In the genomic region with DNA sequence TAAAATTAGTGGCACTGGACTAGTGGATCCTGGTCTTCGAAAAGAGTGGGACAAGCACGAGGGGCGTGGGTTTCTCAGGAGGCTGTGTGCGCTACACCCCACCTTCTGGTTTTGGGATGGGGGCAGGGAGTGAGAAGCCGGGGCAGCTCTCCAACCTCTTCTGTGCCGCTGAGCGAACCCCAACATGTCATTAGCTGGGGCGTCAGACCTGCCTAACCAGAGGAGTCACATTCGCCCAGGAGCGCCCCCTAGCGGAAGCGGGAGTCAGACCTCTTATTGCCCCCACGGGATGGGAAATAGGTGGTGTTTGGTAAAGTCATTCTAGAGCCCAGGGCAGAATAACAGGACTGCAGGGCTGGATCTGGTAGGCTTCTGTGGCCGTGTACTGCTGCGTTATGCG, we compare ENCODE assay signal across 8 mouse cellular contexts. TPM values are rescaled to one million over a fixed set of nuclear protein-coding genes. Genes with fewer than 3 reads are reported as not detected.
A peak's percentile ranks its signal among the peaks of the same experiment; 100 is the strongest.
DNase-seq lines count a peak whose midpoint lies in the region; ATAC-seq and TF ChIP-seq lines count a peak whose summit lies in the region.

No protein-coding gene starts in this region.

- peak overlapping the region; percentile 75 for H3K4me3 ChIP-seq in embryonic facial prominence, embryonic 15.5 days (replicated peaks)
- peak overlapping the region; percentile 56 to 65 for H3K4me3 ChIP-seq in heart, embryonic 14.5 days (ENCODE audit: control insufficient read depth in 1 of 2, insufficient read depth in 1 of 2, low read depth in 1 of 2, low read length in 2 of 2)
- H3K4me3 ChIP-seq in kidney, postnatal 0 days (replicated peaks; ENCODE audit: low read depth, low read length), result peak overlapping the region; percentile 74
- H3K4me3 ChIP-seq in liver, embryonic 16.5 days (ENCODE audit: low read depth, low read length), result peak overlapping the region; percentile 77
- peak overlapping the region; percentile 49 for H3K4me3 ChIP-seq in neural tube, embryonic 11.5 days (ENCODE audit: low read depth, low read length)

- WGBS in embryonic facial prominence, embryonic 15.5 days, result 9% methylated on average over 16 of the region's 16 CpGs
- WGBS in heart, embryonic 14.5 days, result 5% methylated on average over 16 of the region's 16 CpGs
- 10% methylated on average over 16 of the region's 16 CpGs for WGBS in kidney, postnatal 0 days
- WGBS in liver, embryonic 16.5 days (ENCODE audit: insufficient replicate concordance), result 9% methylated on average over 16 of the region's 16 CpGs
- 9% methylated on average over 16 of the region's 16 CpGs for WGBS in neural tube, embryonic 11.5 days

- TF ChIP-seq CTCF in kidney, postnatal 0 days (IDR thresholded peaks at IDR 0.05; ENCODE audit: low read depth), result peak; percentile 76

- DNase-seq in adrenal gland, postnatal 36 days, result peak; percentile 84 to 90
- peak; percentile 52 for DNase-seq in kidney, postnatal 0 days (ENCODE audit: low spot score)
- DNase-seq in neural tube, embryonic 11.5 days (ENCODE audit: low spot score), result peak; percentile 65
- DNase-seq in thymus, postnatal 0 days (ENCODE audit: low spot score), result peak; percentile 85

- peak; percentile 24 for ATAC-seq in CD4-positive, CD25-positive, alpha-beta regulatory T cell, adult 4 months
- ATAC-seq in embryonic facial prominence, embryonic 15.5 days (ENCODE audit: insufficient number of reproducible peaks, low FRiP score, low TSS enrichment, low read depth), result no peak
- no peak for ATAC-seq in heart, embryonic 14.5 days (ENCODE audit: insufficient number of reproducible peaks, insufficient read depth, low FRiP score, low read depth)
- ATAC-seq in kidney, postnatal 0 days (replicated peaks; ENCODE audit: low FRiP score, low read depth), result no peak
- ATAC-seq in liver, embryonic 16.5 days (ENCODE audit: low read depth), result no peak
- no peak for ATAC-seq in neural tube, embryonic 11.5 days (ENCODE audit: insufficient read depth, low FRiP score, low TSS enrichment)

- H3K36me3 ChIP-seq in embryonic facial prominence, embryonic 15.5 days, result peaks cover 14% of the 10 kb centered on the region
- H3K36me3 ChIP-seq in heart, embryonic 14.5 days (ENCODE audit: control insufficient read depth, insufficient read depth, low read length), result peaks cover 11% of the 10 kb centered on the region
- no peaks in the 10 kb centered on the region for H3K36me3 ChIP-seq in kidney, postnatal 0 days (ENCODE audit: insufficient read depth, low read length)
- H3K36me3 ChIP-seq in liver, embryonic 16.5 days (ENCODE audit: control insufficient read depth, insufficient read depth), result no peaks in the 10 kb centered on the region; the same call in 1 of the 2 replicates
- 0 out of 2 replicates have a peak, but pooled peaks cover 2% of the 10 kb centered on the region for H3K36me3 ChIP-seq in neural tube, embryonic 11.5 days (ENCODE audit: control insufficient read depth, insufficient read depth, low read length)

- H3K27me3 ChIP-seq in embryonic facial prominence, embryonic 15.5 days, result no peaks in the 10 kb centered on the region
- H3K27me3 ChIP-seq in heart, embryonic 14.5 days (ENCODE audit: control insufficient read depth, insufficient read depth, low read length), result no peaks in the 10 kb centered on the region
- H3K27me3 ChIP-seq in kidney, postnatal 0 days (ENCODE audit: insufficient read depth, low read length), result no peaks in the 10 kb centered on the region
- no peaks in the 10 kb centered on the region for H3K27me3 ChIP-seq in liver, embryonic 16.5 days (ENCODE audit: control insufficient read depth, insufficient read depth, low read depth, low read length)
- no peaks in the 10 kb centered on the region for H3K27me3 ChIP-seq in neural tube, embryonic 11.5 days (ENCODE audit: control insufficient read depth, insufficient read depth, low read length)

- H3K9me3 ChIP-seq in embryonic facial prominence, embryonic 15.5 days (replicated peaks), result no peaks in the 10 kb centered on the region
- no peaks in the 10 kb centered on the region for H3K9me3 ChIP-seq in heart, embryonic 14.5 days (ENCODE audit: control insufficient read depth, low read length)
- no peaks in the 10 kb centered on the region for H3K9me3 ChIP-seq in kidney, postnatal 0 days (replicated peaks; ENCODE audit: low read length)
- H3K9me3 ChIP-seq in liver, embryonic 16.5 days (replicated peaks; ENCODE audit: control insufficient read depth, low read length), result no peaks in the 10 kb centered on the region
- no peaks in the 10 kb centered on the region for H3K9me3 ChIP-seq in neural tube, embryonic 11.5 days (ENCODE audit: control insufficient read depth, low read length)

- H3K4me2 ChIP-seq in embryonic facial prominence, embryonic 15.5 days (replicated peaks), result peak overlapping the region; percentile 89
- H3K4me2 ChIP-seq in heart, embryonic 14.5 days (ENCODE audit: low read length), result peak overlapping the region; percentile 80
- H3K4me2 ChIP-seq in kidney, postnatal 0 days (ENCODE audit: low read length), result peak overlapping the region; percentile 99
- peak overlapping the region; percentile 100 for H3K4me2 ChIP-seq in liver, embryonic 16.5 days (ENCODE audit: low read depth, low read length)
- peak overlapping the region; percentile 95 for H3K4me2 ChIP-seq in neural tube, embryonic 11.5 days (ENCODE audit: low read depth)

- H3K9ac ChIP-seq in embryonic facial prominence, embryonic 15.5 days, result peak overlapping the region; percentile 61; the same call in 1 of the 2 replicates
- H3K9ac ChIP-seq in heart, embryonic 14.5 days (ENCODE audit: low read length), result peak overlapping the region; percentile 74
- H3K9ac ChIP-seq in kidney, postnatal 0 days (ENCODE audit: low read depth, low read length), result peak overlapping the region; percentile 39; the same call in 1 of the 2 replicates
- H3K9ac ChIP-seq in liver, embryonic 16.5 days (ENCODE audit: low read depth, low read length), result peak overlapping the region; percentile 72
- no peak overlapping the region for H3K9ac ChIP-seq in neural tube, embryonic 11.5 days (ENCODE audit: low read length)

- H3K4me1 ChIP-seq in embryonic facial prominence, embryonic 15.5 days, result peaks cover 49% of the 10 kb centered on the region
- peaks cover 24 to 43% of the 10 kb centered on the region in 2 experiments for H3K4me1 ChIP-seq in heart, embryonic 14.5 days (ENCODE audit: control insufficient read depth in 2 of 2, insufficient read depth in 2 of 2, low read length in 2 of 2)
- 0 out of 2 replicates have a peak, but pooled peaks cover 17% of the 10 kb centered on the region for H3K4me1 ChIP-seq in kidney, postnatal 0 days (replicated peaks; ENCODE audit: insufficient read depth, low read length)
- H3K4me1 ChIP-seq in liver, embryonic 16.5 days (ENCODE audit: control insufficient read depth, low read depth, low read length), result peaks cover 42% of the 10 kb centered on the region
- H3K4me1 ChIP-seq in neural tube, embryonic 11.5 days (ENCODE audit: control insufficient read depth, insufficient read depth, low read length), result no peaks in the 10 kb centered on the region; the same call in 1 of the 2 replicates

- peak overlapping the region; percentile 85 for H3K27ac ChIP-seq in embryonic facial prominence, embryonic 15.5 days (replicated peaks)
- H3K27ac ChIP-seq in heart, embryonic 14.5 days (replicated peaks in 1 of 2; ENCODE audit: control insufficient read depth in 1 of 2, insufficient read depth in 1 of 2, low read depth in 2 of 2, low read length in 2 of 2), result peak overlapping the region; percentile 87 to 92
- no peak overlapping the region for H3K27ac ChIP-seq in kidney, postnatal 0 days
- no peak overlapping the region for H3K27ac ChIP-seq in liver, embryonic 16.5 days (ENCODE audit: low read length)
- H3K27ac ChIP-seq in neural tube, embryonic 11.5 days (ENCODE audit: low read depth, low read length), result no peak overlapping the region

RNA-seq across cellular contexts. Expression of gene Ppp1r13l, which starts 2.2 kb away (rescaled TPM):
- not detected for polyA plus RNA-seq in CD4-positive, CD25-positive, alpha-beta regulatory T cell, adult 4 months (2017; shearing (Covaris generic))
- 1 to 10 TPM; 5.8 to 8.9 TPM for total RNA-seq in adrenal gland, postnatal 36 days (2021)
- 17.2 and 22.7 TPM in 2 replicates for polyA plus RNA-seq in embryonic facial prominence, embryonic 15.5 days (2015; fragmentation: Nextera tagmentation; extraction: Ambion mirVana)
- polyA plus RNA-seq in heart, embryonic 14.5 days (2014; fragmentation: Nextera tagmentation; extraction: Ambion mirVana), result 15.2 and 15.4 TPM in 2 replicates
- 3.0 and 4.0 TPM in 2 replicates for polyA plus RNA-seq in kidney, postnatal 0 days (2015; fragmentation: Nextera tagmentation; extraction: Ambion mirVana)
- polyA plus RNA-seq in liver, embryonic 16.5 days (2015; fragmentation: Nextera tagmentation; extraction: Ambion mirVana), result 0.57 and 0.85 TPM in 2 replicates
- polyA plus RNA-seq in neural tube, embryonic 11.5 days (2014; fragmentation: Nextera tagmentation; extraction: Ambion mirVana), result 3.4 and 4.7 TPM in 2 replicates
- 2.2 and 2.4 TPM in 2 replicates for polyA plus RNA-seq in thymus, postnatal 0 days (2015; fragmentation: Nextera tagmentation; extraction: Ambion mirVana)

RNA-seq across cellular contexts. Expression of gene Cd3eap, which starts 2.4 kb away (rescaled TPM):
- 10 to 100 TPM; 15.8 to 17.6 TPM for polyA plus RNA-seq in CD4-positive, CD25-positive, alpha-beta regulatory T cell, adult 4 months (2017; shearing (Covaris generic))
- 10 to 100 TPM; 11.3 to 12.8 TPM for total RNA-seq in adrenal gland, postnatal 36 days (2021)
- polyA plus RNA-seq in embryonic facial prominence, embryonic 15.5 days (2015; fragmentation: Nextera tagmentation; extraction: Ambion mirVana), result 30.4 and 32.0 TPM in 2 replicates
- polyA plus RNA-seq in heart, embryonic 14.5 days (2014; fragmentation: Nextera tagmentation; extraction: Ambion mirVana), result 12.7 and 15.7 TPM in 2 replicates
- polyA plus RNA-seq in kidney, postnatal 0 days (2015; fragmentation: Nextera tagmentation; extraction: Ambion mirVana), result 16.7 and 17.7 TPM in 2 replicates
- polyA plus RNA-seq in liver, embryonic 16.5 days (2015; fragmentation: Nextera tagmentation; extraction: Ambion mirVana), result 6.8 TPM in 2 replicates
- 17.8 and 18.0 TPM in 2 replicates for polyA plus RNA-seq in neural tube, embryonic 11.5 days (2014; fragmentation: Nextera tagmentation; extraction: Ambion mirVana)
- 15.8 and 18.7 TPM in 2 replicates for polyA plus RNA-seq in thymus, postnatal 0 days (2015; fragmentation: Nextera tagmentation; extraction: Ambion mirVana)

RNA-seq across cellular contexts. Expression of gene Ercc1, which starts 17.1 kb away (rescaled TPM):
- polyA plus RNA-seq in CD4-positive, CD25-positive, alpha-beta regulatory T cell, adult 4 months (2017; shearing (Covaris generic)), result 10 to 100 TPM; 71.2 to 78.1 TPM
- total RNA-seq in adrenal gland, postnatal 36 days (2021), result 10 to 100 TPM; 33.0 to 38.8 TPM
- 83.0 and 85.5 TPM in 2 replicates for polyA plus RNA-seq in embryonic facial prominence, embryonic 15.5 days (2015; fragmentation: Nextera tagmentation; extraction: Ambion mirVana)
- 60.0 and 68.7 TPM in 2 replicates for polyA plus RNA-seq in heart, embryonic 14.5 days (2014; fragmentation: Nextera tagmentation; extraction: Ambion mirVana)
- polyA plus RNA-seq in kidney, postnatal 0 days (2015; fragmentation: Nextera tagmentation; extraction: Ambion mirVana), result 68.4 and 68.8 TPM in 2 replicates
- polyA plus RNA-seq in liver, embryonic 16.5 days (2015; fragmentation: Nextera tagmentation; extraction: Ambion mirVana), result 11.4 and 14.5 TPM in 2 replicates
- polyA plus RNA-seq in neural tube, embryonic 11.5 days (2014; fragmentation: Nextera tagmentation; extraction: Ambion mirVana), result 91.8 and 93.3 TPM in 2 replicates
- 59.6 and 67.1 TPM in 2 replicates for polyA plus RNA-seq in thymus, postnatal 0 days (2015; fragmentation: Nextera tagmentation; extraction: Ambion mirVana)

RNA-seq across cellular contexts. Expression of gene Ercc2, which starts 20.1 kb away (rescaled TPM):
- 10 to 100 TPM; 10.1 to 11.6 TPM for polyA plus RNA-seq in CD4-positive, CD25-positive, alpha-beta regulatory T cell, adult 4 months (2017; shearing (Covaris generic))
- total RNA-seq in adrenal gland, postnatal 36 days (2021), result 10 to 100 TPM; 29.7 to 32.8 TPM
- polyA plus RNA-seq in embryonic facial prominence, embryonic 15.5 days (2015; fragmentation: Nextera tagmentation; extraction: Ambion mirVana), result 16.9 and 18.3 TPM in 2 replicates
- polyA plus RNA-seq in heart, embryonic 14.5 days (2014; fragmentation: Nextera tagmentation; extraction: Ambion mirVana), result 4.8 and 6.6 TPM in 2 replicates
- polyA plus RNA-seq in kidney, postnatal 0 days (2015; fragmentation: Nextera tagmentation; extraction: Ambion mirVana), result 11.0 and 11.5 TPM in 2 replicates
- 5.9 and 6.2 TPM in 2 replicates for polyA plus RNA-seq in liver, embryonic 16.5 days (2015; fragmentation: Nextera tagmentation; extraction: Ambion mirVana)
- 12.4 and 14.6 TPM in 2 replicates for polyA plus RNA-seq in neural tube, embryonic 11.5 days (2014; fragmentation: Nextera tagmentation; extraction: Ambion mirVana)
- 14.3 and 15.1 TPM in 2 replicates for polyA plus RNA-seq in thymus, postnatal 0 days (2015; fragmentation: Nextera tagmentation; extraction: Ambion mirVana)

RNA-seq across cellular contexts. Expression of gene Klc3, which starts 42.2 kb away (rescaled TPM):
- 1 to 10 TPM; 2.6 to 3.3 TPM for polyA plus RNA-seq in CD4-positive, CD25-positive, alpha-beta regulatory T cell, adult 4 months (2017; shearing (Covaris generic))
- 1 to 10 TPM in 1 of 2 experiments, under 1 TPM in 1; 0.89 to 2.2 TPM for total RNA-seq in adrenal gland, postnatal 36 days (2021)
- polyA plus RNA-seq in embryonic facial prominence, embryonic 15.5 days (2015; fragmentation: Nextera tagmentation; extraction: Ambion mirVana), result 41.8 and 43.1 TPM in 2 replicates
- polyA plus RNA-seq in heart, embryonic 14.5 days (2014; fragmentation: Nextera tagmentation; extraction: Ambion mirVana), result 1.8 and 1.9 TPM in 2 replicates
- polyA plus RNA-seq in kidney, postnatal 0 days (2015; fragmentation: Nextera tagmentation; extraction: Ambion mirVana), result 6.7 and 8.2 TPM in 2 replicates
- polyA plus RNA-seq in liver, embryonic 16.5 days (2015; fragmentation: Nextera tagmentation; extraction: Ambion mirVana), result 0.34 and 0.51 TPM in 2 replicates
- 3.2 and 3.4 TPM in 2 replicates for polyA plus RNA-seq in neural tube, embryonic 11.5 days (2014; fragmentation: Nextera tagmentation; extraction: Ambion mirVana)
- 35.3 and 38.4 TPM in 2 replicates for polyA plus RNA-seq in thymus, postnatal 0 days (2015; fragmentation: Nextera tagmentation; extraction: Ambion mirVana)

Comparison
In these comparisons a context has a peak if more than half of its experiments do, and no peak if none do; other contexts are left out.
1. H3K27ac ChIP-seq: peak in embryonic facial prominence, embryonic 15.5 days (single experiment) and heart, embryonic 14.5 days (2 of 2); none in kidney, postnatal 0 days (single experiment), liver, embryonic 16.5 days (single experiment) and neural tube, embryonic 11.5 days (single experiment).
2. Peak in every context shown above with its lines, with median percentiles within 50 percentile points of each other: DNase-seq, H3K4me2 ChIP-seq and H3K4me3 ChIP-seq.